Mouse (Mus musculus): Measurements from ENCODE around the gene Uso1. TPM values are rescaled to one million over a fixed set of nuclear protein-coding genes. Genes with fewer than 3 reads are reported as not detected.

The Uso1 gene
- polyA plus RNA-seq, 1 experiment from 2014 or later: 34.4 TPM

- no peaks in the 10 kb centered on the region for H3K4me1 ChIP-seq (ENCODE audit: control insufficient read depth, insufficient read depth, low read length)
- H3K27ac ChIP-seq (replicated peaks; ENCODE audit: low read depth, low read length): no peak overlapping the region
- no peak overlapping the region for H3K4me3 ChIP-seq (replicated peaks; ENCODE audit: low read depth, low read length)
- H3K27me3 ChIP-seq (ENCODE audit: control insufficient read depth, insufficient read depth, low read length): no peaks in the 10 kb centered on the region
- DNase-seq (no peak), ATAC-seq (ENCODE audit: low FRiP score, low TSS enrichment) (no peak)
- WGBS: 82% methylated on average over 10 of the region's 10 CpGs
- no peak overlapping the region for H3K4me2 ChIP-seq (ENCODE audit: low read length)
- no peak overlapping the region for H3K9ac ChIP-seq (replicated peaks; ENCODE audit: low read length)
- H3K36me3 ChIP-seq (ENCODE audit: control insufficient read depth, insufficient read depth, low read length): no peaks in the 10 kb centered on the region
- no peaks in the 10 kb centered on the region for H3K9me3 ChIP-seq (ENCODE audit: control insufficient read depth, low read length)
Measured at GRCm38 (mm10) chr5:92231836-92232235, 94.1 kb downstream of the Uso1 start.

- no peaks in the 10 kb centered on the region for H3K27me3 ChIP-seq (ENCODE audit: control insufficient read depth, insufficient read depth, low read length)
- 93% methylated on average over 4 of the region's 4 CpGs for WGBS
- H3K4me3 ChIP-seq (replicated peaks; ENCODE audit: low read depth, low read length): no peak overlapping the region
- no peak overlapping the region for H3K4me2 ChIP-seq (ENCODE audit: low read length)
- no peaks in the 10 kb centered on the region for H3K9me3 ChIP-seq (ENCODE audit: control insufficient read depth, low read length)
- H3K4me1 ChIP-seq (ENCODE audit: control insufficient read depth, insufficient read depth, low read length): no peaks in the 10 kb centered on the region
- H3K27ac ChIP-seq (replicated peaks; ENCODE audit: low read depth, low read length): no peak overlapping the region
- no peak for DNase-seq
- H3K36me3 ChIP-seq (ENCODE audit: control insufficient read depth, insufficient read depth, low read length): no peaks in the 10 kb centered on the region
- no peak; the same call in 1 of the 2 replicates for ATAC-seq (ENCODE audit: low FRiP score, low TSS enrichment)
- H3K9ac ChIP-seq (replicated peaks; ENCODE audit: low read length): no peak overlapping the region
Measured at GRCm38 (mm10) chr5:92233366-92233765, 95.6 kb downstream of the Uso1 start.

GRCm38 (mm10) chr5:92234939-92235557 is 97.3 kb downstream of the Uso1 start:
- no peak for ATAC-seq (ENCODE audit: low FRiP score, low TSS enrichment)
- H3K36me3 ChIP-seq (ENCODE audit: control insufficient read depth, insufficient read depth, low read length): no peaks in the 10 kb centered on the region
- H3K27ac ChIP-seq (replicated peaks; ENCODE audit: low read depth, low read length): no peak overlapping the region
- no peaks in the 10 kb centered on the region for H3K9me3 ChIP-seq (ENCODE audit: control insufficient read depth, low read length)
- no peaks in the 10 kb centered on the region for H3K27me3 ChIP-seq (ENCODE audit: control insufficient read depth, insufficient read depth, low read length)
- WGBS: 80% methylated on average over 5 of the region's 5 CpGs
- no peak for DNase-seq
- H3K4me2 ChIP-seq (ENCODE audit: low read length): no peak overlapping the region
- no peak overlapping the region for H3K9ac ChIP-seq (replicated peaks; ENCODE audit: low read length)
- H3K4me3 ChIP-seq (replicated peaks; ENCODE audit: low read depth, low read length): no peak overlapping the region
- no peaks in the 10 kb centered on the region for H3K4me1 ChIP-seq (ENCODE audit: control insufficient read depth, insufficient read depth, low read length)

GRCm38 (mm10) chr5:92239333-92240232 is 101.8 kb downstream of the Uso1 start:
- Histone ChIP-seq H3K9ac (replicated peaks; ENCODE audit: low read length) (no peak overlapping the region), H3K9me3 (ENCODE audit: control insufficient read depth, low read length) (no peaks in the 10 kb centered on the region), H3K4me2 (ENCODE audit: low read length) (peak overlapping the region; percentile 16), H3K4me3 (replicated peaks; ENCODE audit: low read depth, low read length) (no peak overlapping the region), H3K27me3 (ENCODE audit: control insufficient read depth, insufficient read depth, low read length) (no peaks in the 10 kb centered on the region), H3K36me3 (ENCODE audit: control insufficient read depth, insufficient read depth, low read length) (no peaks in the 10 kb centered on the region), H3K4me1 (ENCODE audit: control insufficient read depth, insufficient read depth, low read length) (no peaks in the 10 kb centered on the region), H3K27ac (replicated peaks; ENCODE audit: low read depth, low read length) (no peak overlapping the region)
- 38% methylated on average over 29 of the region's 29 CpGs for WGBS
- ATAC-seq (ENCODE audit: low FRiP score, low TSS enrichment) (peak; percentile 57), DNase-seq (peak; percentile 90)

GRCm38 (mm10) chr5:92240769-92241168 is 103.0 kb downstream of the Uso1 start:
- Histone ChIP-seq H3K9me3 (ENCODE audit: control insufficient read depth, low read length) (no peaks in the 10 kb centered on the region), H3K4me2 (ENCODE audit: low read length) (no peak overlapping the region), H3K9ac (replicated peaks; ENCODE audit: low read length) (no peak overlapping the region), H3K27ac (replicated peaks; ENCODE audit: low read depth, low read length) (no peak overlapping the region), H3K36me3 (ENCODE audit: control insufficient read depth, insufficient read depth, low read length) (no peaks in the 10 kb centered on the region), H3K4me1 (ENCODE audit: control insufficient read depth, insufficient read depth, low read length) (no peaks in the 10 kb centered on the region), H3K4me3 (replicated peaks; ENCODE audit: low read depth, low read length) (no peak overlapping the region), H3K27me3 (ENCODE audit: control insufficient read depth, insufficient read depth, low read length) (no peaks in the 10 kb centered on the region)
- DNase-seq (no peak), ATAC-seq (ENCODE audit: low FRiP score, low TSS enrichment) (no peak)
- WGBS: 95% methylated on average over 12 of the region's 12 CpGs

- DNase-seq: no peak
- over 99% methylated on average over 2 of the region's 2 CpGs for WGBS
- Histone ChIP-seq H3K36me3 (ENCODE audit: control insufficient read depth, insufficient read depth, low read length) (no peaks in the 10 kb centered on the region), H3K4me1 (ENCODE audit: control insufficient read depth, insufficient read depth, low read length) (no peaks in the 10 kb centered on the region), H3K9ac (replicated peaks; ENCODE audit: low read length) (no peak overlapping the region), H3K27me3 (ENCODE audit: control insufficient read depth, insufficient read depth, low read length) (no peaks in the 10 kb centered on the region), H3K27ac (replicated peaks; ENCODE audit: low read depth, low read length) (no peak overlapping the region), H3K9me3 (ENCODE audit: control insufficient read depth, low read length) (no peaks in the 10 kb centered on the region), H3K4me3 (replicated peaks; ENCODE audit: low read depth, low read length) (no peak overlapping the region), H3K4me2 (ENCODE audit: low read length) (no peak overlapping the region)
- no peak for ATAC-seq (ENCODE audit: low FRiP score, low TSS enrichment)
Measured at GRCm38 (mm10) chr5:92244900-92245299, 107.2 kb downstream of the Uso1 start.

- no peak overlapping the region for H3K4me3 ChIP-seq (replicated peaks; ENCODE audit: low read depth, low read length)
- WGBS: 92% methylated on average over 9 of the region's 9 CpGs
Measured at GRCm38 (mm10) chr5:92245483-92245882, 107.7 kb downstream of the Uso1 start.

GRCm38 (mm10) chr5:92248614-92249013 is 110.9 kb downstream of the Uso1 start:
- Histone ChIP-seq H3K27ac (replicated peaks; ENCODE audit: low read depth, low read length) (no peak overlapping the region), H3K4me3 (replicated peaks; ENCODE audit: low read depth, low read length) (no peak overlapping the region), H3K27me3 (ENCODE audit: control insufficient read depth, insufficient read depth, low read length) (no peaks in the 10 kb centered on the region), H3K9me3 (ENCODE audit: control insufficient read depth, low read length) (no peaks in the 10 kb centered on the region), H3K4me1 (ENCODE audit: control insufficient read depth, insufficient read depth, low read length) (no peaks in the 10 kb centered on the region), H3K9ac (replicated peaks; ENCODE audit: low read length) (no peak overlapping the region), H3K4me2 (ENCODE audit: low read length) (no peak overlapping the region), H3K36me3 (ENCODE audit: control insufficient read depth, insufficient read depth, low read length) (no peaks in the 10 kb centered on the region)
- 88% methylated on average over 11 of the region's 11 CpGs for WGBS
- DNase-seq: no peak
- no peak for ATAC-seq (ENCODE audit: low FRiP score, low TSS enrichment)

More at GRCm38 (mm10) chr5:92245483-92245882, 107.7 kb downstream of the Uso1 start:
- DNase-seq (no peak), ATAC-seq (ENCODE audit: low FRiP score, low TSS enrichment) (no peak)
- Histone ChIP-seq H3K27ac (replicated peaks; ENCODE audit: low read depth, low read length) (no peak overlapping the region), H3K4me2 (ENCODE audit: low read length) (no peak overlapping the region), H3K27me3 (ENCODE audit: control insufficient read depth, insufficient read depth, low read length) (no peaks in the 10 kb centered on the region), H3K9me3 (ENCODE audit: control insufficient read depth, low read length) (no peaks in the 10 kb centered on the region), H3K4me1 (ENCODE audit: control insufficient read depth, insufficient read depth, low read length) (no peaks in the 10 kb centered on the region), H3K9ac (replicated peaks; ENCODE audit: low read length) (no peak overlapping the region), H3K36me3 (ENCODE audit: control insufficient read depth, insufficient read depth, low read length) (no peaks in the 10 kb centered on the region)

GRCm38 (mm10) chr5:92252031-92252430 is 114.3 kb downstream of the Uso1 start:
- no peak overlapping the region for H3K4me3 ChIP-seq (replicated peaks; ENCODE audit: low read depth, low read length)
- WGBS: 91% methylated on average over 6 of the region's 6 CpGs
- H3K27ac ChIP-seq (replicated peaks; ENCODE audit: low read depth, low read length): no peak overlapping the region
- ATAC-seq (ENCODE audit: low FRiP score, low TSS enrichment) (no peak), DNase-seq (no peak)
- no peak overlapping the region for H3K9ac ChIP-seq (replicated peaks; ENCODE audit: low read length)
- no peaks in the 10 kb centered on the region for H3K36me3 ChIP-seq (ENCODE audit: control insufficient read depth, insufficient read depth, low read length)
- H3K9me3 ChIP-seq (ENCODE audit: control insufficient read depth, low read length): no peaks in the 10 kb centered on the region
- H3K27me3 ChIP-seq (ENCODE audit: control insufficient read depth, insufficient read depth, low read length): no peaks in the 10 kb centered on the region
- H3K4me1 ChIP-seq (ENCODE audit: control insufficient read depth, insufficient read depth, low read length): no peaks in the 10 kb centered on the region
- H3K4me2 ChIP-seq (ENCODE audit: low read length): no peak overlapping the region
